Mouse (Mus musculus) midbrain, embryonic 11.5 days (tissue): ENCODE measurements around the gene Slc22a16. TPM values are rescaled to one million over a fixed set of nuclear protein-coding genes. Genes with fewer than 3 reads are reported as not detected.
"Not testable (repeated sequence)": the region's sequence is repeated elsewhere in the genome, so short reads cannot be mapped to it uniquely, and the experiment has no call there.

Source experiments
- ATAC-seq: fragments of 200-750 bp; cut with Nextera tagmentation; 2 replicates; pipeline ENCODE4 v1.8.0; 2017; ENCODE audit warnings: moderate TSS enrichment, moderate library complexity; ENCODE audit not compliant: low FRiP score
- DNase-seq: peaks from one replicate; pipeline ENCODE4 v3.0.0; 2015; ENCODE audit warnings: low spot score; ENCODE audit errors: missing footprints
- H3K27ac ChIP-seq: fragments of 300-500 bp; sonication (generic); 2 replicates; pipeline ENCODE4 v1.5.1; 2014; ENCODE audit warnings: low read depth, low read length
- H3K27me3 ChIP-seq: fragments of 300-500 bp; sonication (generic); 2 replicates; pipeline ENCODE4 v1.6.1; 2014; ENCODE audit warnings: mild to moderate bottlenecking, low read length, moderate library complexity, mixed read lengths; ENCODE audit not compliant: control insufficient read depth, insufficient read depth
- H3K36me3 ChIP-seq: fragments of 300-500 bp; sonication (generic); 2 replicates; pipeline ENCODE4 v1.6.1; 2014; ENCODE audit warnings: mild to moderate bottlenecking, low read length, moderate library complexity, mixed read lengths; ENCODE audit not compliant: control insufficient read depth, insufficient read depth
- H3K4me1 ChIP-seq: fragments of 300-500 bp; sonication (generic); 2 replicates; pipeline ENCODE4 v1.6.1; 2014; ENCODE audit warnings: low read length; ENCODE audit not compliant: control insufficient read depth, insufficient read depth
- H3K4me2 ChIP-seq: fragments of 300-500 bp; sonication (generic); 2 replicates; pipeline ENCODE4 v1.6.1; 2014; ENCODE audit warnings: mild to moderate bottlenecking, moderate library complexity
- H3K4me3 ChIP-seq: fragments of 300-500 bp; sonication (generic); 2 replicates; pipeline ENCODE4 v1.5.1; 2014; ENCODE audit warnings: low read depth, low read length
- H3K9ac ChIP-seq: fragments of 300-500 bp; sonication (generic); 2 replicates; pipeline ENCODE4 v1.6.1; 2014; ENCODE audit warnings: low read length
- H3K9me3 ChIP-seq: fragments of 300-500 bp; sonication (generic); 2 replicates; pipeline ENCODE4 v1.6.1; 2016; ENCODE audit warnings: low read length; ENCODE audit not compliant: control insufficient read depth
- WGBS: fragments of 180-500 bp; shearing (Covaris S2); extraction: QIAGEN DNeasy Blood & Tissue Kit; methylation state at CpG from one replicate; pipeline ENCODE4 v1.1.7; 2014; 5-methylcytosine and 5-hydroxymethylcytosine counted together
- polyA plus RNA-seq: library from polyadenylated mRNA; unstranded; fragments of >200 nt; fragmentation: Nextera tagmentation; extraction: Ambion mirVana; gene quantifications from 2 replicates; pipeline ENCODE4 v1.2.1, GENCODE M21; 2014

Gene Slc22a16
- polyA plus RNA-seq, 1 experiment from 2014 or later, result not detected

DNA sequence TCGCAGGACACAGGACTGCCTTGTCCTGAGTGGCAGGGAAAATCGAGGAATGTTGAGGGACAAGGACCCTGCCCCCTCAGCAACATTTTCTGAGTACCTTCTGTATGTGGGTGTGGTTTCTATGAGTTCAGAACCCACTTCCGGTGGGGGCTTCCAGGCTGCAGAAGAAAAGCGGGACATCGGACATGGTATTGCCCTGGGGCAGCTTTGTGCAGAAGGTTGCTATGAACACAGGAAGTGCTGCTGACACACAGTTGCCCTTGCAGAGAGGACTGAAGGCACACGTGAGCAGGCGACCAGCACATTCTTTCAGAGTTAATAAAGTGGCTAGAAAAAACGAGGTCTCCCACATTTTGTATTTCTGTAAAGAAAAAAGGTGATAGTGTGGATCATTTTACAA lies 42.6 kb upstream of the Slc22a16 start:
- H3K27me3 ChIP-seq, result no peaks in the 10 kb centered on the region
- no peak overlapping the region for H3K9ac ChIP-seq
- DNase-seq (no peak), ATAC-seq (no peak)
- no peaks in the 10 kb centered on the region for H3K4me1 ChIP-seq
- H3K9me3 ChIP-seq, result no peaks in the 10 kb centered on the region
- no peak overlapping the region for H3K4me3 ChIP-seq
- H3K4me2 ChIP-seq, result no peak overlapping the region
- 72% methylated on average over 8 of the region's 8 CpGs for WGBS
- no peaks in the 10 kb centered on the region for H3K36me3 ChIP-seq
- no peak overlapping the region for H3K27ac ChIP-seq

DNA sequence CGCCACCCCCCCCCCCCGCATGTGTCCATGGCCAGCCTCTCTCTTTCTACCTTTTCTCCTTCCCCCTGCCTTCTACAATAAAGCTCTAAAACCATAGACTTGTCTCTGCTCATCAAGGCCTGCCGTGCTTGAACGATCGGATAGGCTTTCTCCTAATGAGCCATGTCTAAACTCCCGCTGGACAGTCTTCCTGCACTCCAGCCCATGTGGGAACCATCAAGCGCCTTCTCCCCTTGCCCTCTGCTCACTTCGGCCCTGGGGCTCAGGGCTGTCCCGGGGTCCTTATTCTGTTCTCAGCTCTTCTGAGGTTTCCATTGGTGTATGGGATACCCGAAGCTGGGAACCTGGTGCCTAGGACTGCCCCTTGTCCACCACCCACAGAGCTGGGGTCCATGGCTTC lies 41.5 kb upstream of the Slc22a16 start:
- no peaks in the 10 kb centered on the region for H3K27me3 ChIP-seq
- H3K27ac ChIP-seq, result no peak overlapping the region
- no peak overlapping the region for H3K4me2 ChIP-seq
- no peak overlapping the region for H3K9ac ChIP-seq
- DNase-seq (no peak), ATAC-seq (no peak)
- no peaks in the 10 kb centered on the region for H3K36me3 ChIP-seq
- H3K4me1 ChIP-seq, result no peaks in the 10 kb centered on the region
- WGBS, result 69% methylated on average over 8 of the region's 10 CpGs
- H3K9me3 ChIP-seq, result no peaks in the 10 kb centered on the region
- no peak overlapping the region for H3K4me3 ChIP-seq

DNA sequence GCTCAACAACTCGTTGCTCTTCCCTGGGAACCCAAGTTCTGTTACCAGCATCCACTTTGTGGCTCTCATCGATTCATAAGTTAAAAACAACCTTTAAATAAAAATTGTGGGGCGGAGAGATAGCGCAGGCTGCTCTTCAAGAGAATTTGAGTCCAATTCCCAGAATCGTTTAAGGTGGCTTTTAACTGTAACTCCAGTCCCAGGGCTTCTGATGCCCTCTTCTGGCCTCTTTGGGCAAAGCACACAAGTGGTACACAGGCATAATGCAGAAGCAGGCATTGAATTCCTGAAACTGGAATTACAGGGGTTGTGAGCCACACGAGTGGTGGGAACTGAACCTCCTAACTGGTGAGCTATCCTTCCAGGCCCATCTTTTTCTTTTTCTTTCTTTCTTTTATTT lies 40.5 kb upstream of the Slc22a16 start:
- DNase-seq (peak; percentile 90), ATAC-seq (no peak)
- no peaks in the 10 kb centered on the region for H3K27me3 ChIP-seq
- H3K4me2 ChIP-seq, result no peak overlapping the region
- no peak overlapping the region for H3K4me3 ChIP-seq
- WGBS, result 66% methylated on average over 6 of the region's 6 CpGs
- H3K27ac ChIP-seq, result no peak overlapping the region
- no peaks in the 10 kb centered on the region for H3K4me1 ChIP-seq
- no peaks in the 10 kb centered on the region for H3K36me3 ChIP-seq
- no peak overlapping the region for H3K9ac ChIP-seq
- H3K9me3 ChIP-seq, result no peaks in the 10 kb centered on the region

DNA sequence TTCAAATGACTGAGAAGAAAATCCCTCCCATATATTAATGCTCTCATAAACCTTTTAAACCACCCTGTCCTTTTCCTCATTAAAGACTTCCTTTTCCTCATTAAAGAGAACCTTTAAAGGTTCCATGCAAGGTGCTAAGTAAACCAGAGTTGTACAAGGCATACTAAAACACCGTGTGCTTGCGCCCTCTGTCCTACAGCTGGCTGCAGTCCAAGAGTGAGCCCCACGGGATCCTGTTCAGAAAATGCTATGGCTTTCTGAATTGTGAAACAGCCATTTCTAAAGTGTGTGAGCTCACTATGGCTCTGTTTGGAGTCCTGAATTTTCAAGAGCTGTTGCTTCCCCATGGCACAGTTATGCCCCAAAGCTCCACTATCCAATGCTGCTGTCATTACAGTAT lies 39.5 kb upstream of the Slc22a16 start:
- Histone ChIP-seq H3K4me1 (no peaks in the 10 kb centered on the region), H3K4me3 (no peak overlapping the region), H3K36me3 (no peaks in the 10 kb centered on the region), H3K9me3 (no peaks in the 10 kb centered on the region), H3K9ac (no peak overlapping the region), H3K27ac (no peak overlapping the region), H3K27me3 (no peaks in the 10 kb centered on the region), H3K4me2 (no peak overlapping the region)
- no peak for ATAC-seq
- WGBS, result 90% methylated on average over 3 of the region's 3 CpGs
- no peak for DNase-seq

DNA sequence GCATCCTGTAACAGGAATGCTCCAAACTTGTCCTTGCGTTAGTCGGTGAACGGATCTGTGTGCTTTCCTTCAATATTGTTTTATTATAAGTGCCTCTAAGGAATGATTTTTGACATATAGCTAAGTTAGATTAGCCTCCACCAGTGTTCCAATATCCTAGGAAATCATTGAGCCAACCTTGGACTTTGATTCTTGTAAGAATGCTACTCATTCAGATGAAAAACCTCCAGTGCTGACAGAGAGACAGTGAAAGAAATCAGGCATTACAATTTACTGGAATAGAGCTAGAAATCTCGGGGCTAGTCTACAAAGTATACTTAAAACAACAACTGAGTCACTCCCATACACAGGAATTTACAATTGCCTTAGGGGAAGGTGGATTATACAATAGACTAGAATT lies 37.5 kb upstream of the Slc22a16 start:
- H3K4me1 ChIP-seq, ATAC-seq, H3K36me3 ChIP-seq, H3K4me3 ChIP-seq, H3K4me2 ChIP-seq, H3K9me3 ChIP-seq, H3K9ac ChIP-seq, H3K27ac ChIP-seq, DNase-seq, H3K27me3 ChIP-seq: not testable (repeated sequence)
- WGBS, result 95% methylated on average over 4 of the region's 4 CpGs

DNA sequence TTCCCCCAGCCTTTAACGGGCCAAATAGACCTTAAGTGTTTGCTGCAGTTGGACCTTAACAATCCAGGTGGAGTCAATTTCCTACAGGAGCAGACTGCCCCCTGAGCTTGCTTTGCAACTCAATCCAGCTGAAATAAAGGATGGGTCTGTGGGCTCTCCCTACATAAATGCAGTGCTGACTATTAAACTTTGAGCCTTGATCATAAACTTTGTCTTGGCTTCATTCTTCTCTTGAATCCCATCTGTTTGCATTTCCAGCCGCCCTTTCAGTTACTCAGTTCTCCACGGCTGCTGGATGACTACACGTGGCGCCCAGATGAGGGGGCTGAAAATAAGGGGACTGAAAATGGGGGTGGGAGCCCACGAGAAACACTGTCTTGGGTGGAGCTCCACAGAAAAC lies 28.8 kb upstream of the Slc22a16 start:
- 84% methylated on average over 6 of the region's 6 CpGs for WGBS
- H3K4me1 ChIP-seq, result no peaks in the 10 kb centered on the region
- H3K9ac ChIP-seq, result no peak overlapping the region
- no peak overlapping the region for H3K27ac ChIP-seq
- no peak overlapping the region for H3K4me3 ChIP-seq
- no peak overlapping the region for H3K4me2 ChIP-seq
- no peak for DNase-seq
- H3K9me3 ChIP-seq, result no peaks in the 10 kb centered on the region
- no peak for ATAC-seq
- no peaks in the 10 kb centered on the region for H3K27me3 ChIP-seq
- no peaks in the 10 kb centered on the region for H3K36me3 ChIP-seq

DNA sequence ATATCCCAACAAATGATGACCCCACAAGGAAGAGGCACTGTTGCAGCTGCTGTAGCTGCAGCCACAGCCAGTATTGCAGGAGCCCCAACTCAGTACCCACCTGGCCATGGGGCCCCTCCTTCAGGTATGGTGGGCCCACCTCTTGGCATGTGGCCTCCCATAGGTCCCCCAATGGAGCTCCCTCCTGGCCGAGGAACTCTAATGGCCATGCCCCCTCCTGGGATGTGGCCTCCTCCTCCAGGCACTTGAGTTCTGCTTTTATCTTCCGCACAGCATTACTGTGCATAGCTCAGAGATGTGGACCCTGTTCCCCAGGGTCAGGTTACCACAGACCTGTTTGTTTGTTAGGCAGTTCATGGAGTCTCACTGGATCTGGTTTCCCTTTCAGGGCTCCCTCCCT lies 20.8 kb upstream of the Slc22a16 start:
- Histone ChIP-seq H3K36me3 (no peaks in the 10 kb centered on the region), H3K27me3 (no peaks in the 10 kb centered on the region), H3K9me3 (no peaks in the 10 kb centered on the region), H3K4me2 (no peak overlapping the region), H3K4me1 (no peaks in the 10 kb centered on the region), H3K4me3 (no peak overlapping the region), H3K27ac (no peak overlapping the region), H3K9ac (no peak overlapping the region)
- WGBS, result 82% methylated on average over 2 of the region's 2 CpGs
- DNase-seq, result no peak
- no peak for ATAC-seq

DNA sequence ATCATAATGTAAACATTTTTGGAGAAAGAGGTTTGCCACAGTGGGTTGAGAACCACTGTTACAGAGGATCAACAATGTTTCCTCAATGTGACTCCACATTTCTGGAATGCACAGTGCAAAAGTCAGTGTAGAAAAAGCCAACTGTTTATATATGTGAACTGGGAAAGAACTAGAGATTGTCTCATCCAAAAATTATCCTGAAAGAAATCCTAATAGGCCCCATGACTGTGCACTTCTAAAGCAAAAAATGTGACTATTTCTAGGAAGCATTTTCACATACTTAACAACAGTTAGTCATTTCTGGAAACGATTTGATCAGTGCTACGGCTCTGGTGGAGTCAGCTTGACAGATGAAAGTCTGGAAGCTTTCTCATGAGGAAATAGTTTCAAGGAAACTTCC lies 18.3 kb upstream of the Slc22a16 start:
- H3K27ac ChIP-seq, result no peak overlapping the region
- ATAC-seq (no peak), DNase-seq (no peak)
- H3K27me3 ChIP-seq, result no peaks in the 10 kb centered on the region
- H3K9me3 ChIP-seq, result no peaks in the 10 kb centered on the region
- no peak overlapping the region for H3K4me2 ChIP-seq
- no peaks in the 10 kb centered on the region for H3K4me1 ChIP-seq
- H3K9ac ChIP-seq, result no peak overlapping the region
- H3K36me3 ChIP-seq, result no peaks in the 10 kb centered on the region
- 80% methylated on average over 2 of the region's 2 CpGs for WGBS
- H3K4me3 ChIP-seq, result no peak overlapping the region

DNA sequence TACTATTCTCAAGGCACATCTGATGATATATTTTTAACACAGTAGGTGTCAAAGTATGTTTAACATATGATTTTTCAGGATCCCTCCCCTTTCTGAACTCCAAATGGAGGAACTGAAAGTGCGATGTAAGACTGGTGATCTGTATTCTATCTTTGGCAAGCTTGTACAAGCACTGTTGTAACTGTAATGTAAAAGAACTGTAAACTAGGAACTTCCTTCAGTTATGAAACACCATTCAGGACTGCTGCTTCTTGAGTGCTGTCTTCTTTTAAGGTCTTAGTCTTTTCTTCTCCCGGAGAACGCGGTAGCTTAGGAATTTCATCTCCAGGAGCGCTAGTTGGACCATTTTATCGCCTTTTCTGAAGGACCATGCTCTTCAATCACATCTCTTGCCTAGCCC lies 4.4 kb upstream of the Slc22a16 start:
- WGBS, result 96% methylated on average over 6 of the region's 6 CpGs

More for the DNA sequence above, 4.4 kb upstream of the Slc22a16 start:
- H3K27ac ChIP-seq, H3K9me3 ChIP-seq, H3K36me3 ChIP-seq, ATAC-seq, H3K4me3 ChIP-seq, H3K4me2 ChIP-seq, H3K4me1 ChIP-seq, H3K27me3 ChIP-seq, DNase-seq, H3K9ac ChIP-seq: not testable (repeated sequence)
